Mouse (Mus musculus): Measurements from ENCODE around the gene Myrfl. TPM values are rescaled to one million over a fixed set of nuclear protein-coding genes. Genes with fewer than 3 reads are reported as not detected.

Myrfl gene
- polyA plus RNA-seq, 1 experiment from 2014 or later = 0.65 TPM

GRCm38 (mm10) chr10:116771215-116771935 is 125.3 kb downstream of the Myrfl start:
- H3K4me2 ChIP-seq (replicated peaks) = no peak overlapping the region
- H3K36me3 ChIP-seq = no peaks in the 10 kb centered on the region
- peaks cover 16% of the 10 kb centered on the region; the same call in 1 of the 2 replicates for H3K4me1 ChIP-seq
- H3K27ac ChIP-seq = no peak overlapping the region
- WGBS = 84% methylated on average over 21 of the region's 21 CpGs
- H3K27me3 ChIP-seq (replicated peaks) = no peaks in the 10 kb centered on the region
- H3K4me3 ChIP-seq = no peak overlapping the region
- ATAC-seq (ENCODE audit: low FRiP score, low read depth) = no peak
- no peaks in the 10 kb centered on the region for H3K9me3 ChIP-seq
- H3K9ac ChIP-seq = no peak overlapping the region

- Histone ChIP-seq H3K9me3 (no peaks in the 10 kb centered on the region), H3K4me3 (no peak overlapping the region), H3K27me3 (replicated peaks) (no peaks in the 10 kb centered on the region), H3K4me2 (replicated peaks) (no peak overlapping the region), H3K36me3 (no peaks in the 10 kb centered on the region), H3K27ac (no peak overlapping the region), H3K4me1 (0 out of 2 replicates have a peak, but pooled peaks cover 4% of the 10 kb centered on the region), H3K9ac (no peak overlapping the region)
- WGBS = 65% methylated on average over 13 of the region's 13 CpGs
- ATAC-seq (ENCODE audit: low FRiP score, low read depth) = no peak
These were observed 128.1 kb downstream of the Myrfl start for GRCm38 (mm10) chr10:116768642-116769041.

- WGBS = 85% methylated on average over 6 of the region's 6 CpGs
- no peak overlapping the region for H3K9ac ChIP-seq
These were observed 130.2 kb downstream of the Myrfl start for GRCm38 (mm10) chr10:116766525-116766924.

GRCm38 (mm10) chr10:116761476-116762068 is 135.1 kb downstream of the Myrfl start:
- no peak overlapping the region for H3K9ac ChIP-seq
- H3K9me3 ChIP-seq = no peaks in the 10 kb centered on the region
- H3K4me2 ChIP-seq (replicated peaks) = no peak overlapping the region
- WGBS = 58% methylated on average over 4 of the region's 4 CpGs
- no peaks in the 10 kb centered on the region for H3K27me3 ChIP-seq (replicated peaks)
- ATAC-seq (ENCODE audit: low FRiP score, low read depth) = no peak
- H3K27ac ChIP-seq = no peak overlapping the region
- 0 out of 2 replicates have a peak, but pooled peaks cover 4% of the 10 kb centered on the region for H3K4me1 ChIP-seq
- H3K36me3 ChIP-seq = no peaks in the 10 kb centered on the region
- no peak overlapping the region for H3K4me3 ChIP-seq

More at GRCm38 (mm10) chr10:116766525-116766924, 130.2 kb downstream of the Myrfl start:
- no peak for ATAC-seq (ENCODE audit: low FRiP score, low read depth)
- Histone ChIP-seq H3K27me3 (replicated peaks) (no peaks in the 10 kb centered on the region), H3K9me3 (no peaks in the 10 kb centered on the region), H3K4me3 (no peak overlapping the region), H3K36me3 (no peaks in the 10 kb centered on the region), H3K4me2 (replicated peaks) (no peak overlapping the region), H3K27ac (no peak overlapping the region), H3K4me1 (0 out of 2 replicates have a peak, but pooled peaks cover 4% of the 10 kb centered on the region)

GRCm38 (mm10) chr10:116760561-116760960 is 136.2 kb downstream of the Myrfl start:
- no peak overlapping the region for H3K9ac ChIP-seq

GRCm38 (mm10) chr10:116759816-116760215 is 136.9 kb downstream of the Myrfl start:
- ATAC-seq (ENCODE audit: low FRiP score, low read depth) = no peak
- Histone ChIP-seq H3K4me3 (no peak overlapping the region), H3K9me3 (no peaks in the 10 kb centered on the region), H3K4me2 (replicated peaks) (no peak overlapping the region), H3K9ac (no peak overlapping the region), H3K27ac (no peak overlapping the region), H3K27me3 (replicated peaks) (no peaks in the 10 kb centered on the region), H3K4me1 (peaks cover 11% of the 10 kb centered on the region; the same call in 1 of the 2 replicates), H3K36me3 (no peaks in the 10 kb centered on the region)
- 87% methylated on average over 4 of the region's 4 CpGs for WGBS

More at GRCm38 (mm10) chr10:116760561-116760960, 136.2 kb downstream of the Myrfl start:
- no peak for ATAC-seq (ENCODE audit: low FRiP score, low read depth)
- H3K4me3 ChIP-seq = no peak overlapping the region
- H3K36me3 ChIP-seq = no peaks in the 10 kb centered on the region
- no peaks in the 10 kb centered on the region for H3K27me3 ChIP-seq (replicated peaks)
- H3K9me3 ChIP-seq = no peaks in the 10 kb centered on the region
- H3K4me2 ChIP-seq (replicated peaks) = no peak overlapping the region
- peaks cover 11% of the 10 kb centered on the region; the same call in 1 of the 2 replicates for H3K4me1 ChIP-seq
- no peak overlapping the region for H3K27ac ChIP-seq
- 74% methylated on average over 14 of the region's 14 CpGs for WGBS

- Histone ChIP-seq H3K4me2 (replicated peaks) (no peak overlapping the region), H3K9me3 (no peaks in the 10 kb centered on the region), H3K27me3 (replicated peaks) (no peaks in the 10 kb centered on the region), H3K27ac (no peak overlapping the region), H3K4me1 (peaks cover 6% of the 10 kb centered on the region; the same call in 1 of the 2 replicates), H3K36me3 (no peaks in the 10 kb centered on the region), H3K4me3 (no peak overlapping the region), H3K9ac (no peak overlapping the region)
- 61% methylated on average over 10 of the region's 10 CpGs for WGBS
- no peak for ATAC-seq (ENCODE audit: low FRiP score, low read depth)
These were observed 140.7 kb downstream of the Myrfl start for GRCm38 (mm10) chr10:116755881-116756581.

- Histone ChIP-seq H3K4me2 (replicated peaks) (no peak overlapping the region), H3K4me1 (peaks cover 6% of the 10 kb centered on the region; the same call in 1 of the 2 replicates), H3K36me3 (no peaks in the 10 kb centered on the region), H3K4me3 (no peak overlapping the region), H3K27ac (no peak overlapping the region), H3K9ac (no peak overlapping the region), H3K27me3 (replicated peaks) (no peaks in the 10 kb centered on the region), H3K9me3 (no peaks in the 10 kb centered on the region)
- no peak for ATAC-seq (ENCODE audit: low FRiP score, low read depth)
- 90% methylated on average over 11 of the region's 11 CpGs for WGBS
These were observed 141.8 kb downstream of the Myrfl start for GRCm38 (mm10) chr10:116754940-116755339.

- Histone ChIP-seq H3K36me3 (no peaks in the 10 kb centered on the region), H3K27ac (no peak overlapping the region), H3K27me3 (replicated peaks) (no peaks in the 10 kb centered on the region), H3K9ac (no peak overlapping the region), H3K4me1 (0 out of 2 replicates have a peak, but pooled peaks cover 3% of the 10 kb centered on the region), H3K4me2 (replicated peaks) (no peak overlapping the region), H3K9me3 (no peaks in the 10 kb centered on the region), H3K4me3 (no peak overlapping the region)
- 91% methylated on average over 14 of the region's 14 CpGs for WGBS
- ATAC-seq (ENCODE audit: low FRiP score, low read depth) = no peak
These were observed 145.8 kb downstream of the Myrfl start for GRCm38 (mm10) chr10:116750895-116751294.

GRCm38 (mm10) chr10:116750062-116750461 is 146.7 kb downstream of the Myrfl start:
- WGBS = 73% methylated on average over 6 of the region's 6 CpGs
- Histone ChIP-seq H3K4me2 (replicated peaks) (no peak overlapping the region), H3K27me3 (replicated peaks) (no peaks in the 10 kb centered on the region), H3K4me1 (no peaks in the 10 kb centered on the region), H3K27ac (no peak overlapping the region), H3K36me3 (no peaks in the 10 kb centered on the region), H3K9me3 (no peaks in the 10 kb centered on the region), H3K9ac (no peak overlapping the region), H3K4me3 (no peak overlapping the region)
- no peak for ATAC-seq (ENCODE audit: low FRiP score, low read depth)

GRCm38 (mm10) chr10:116748681-116749080 is 148.0 kb downstream of the Myrfl start:
- WGBS = 70% methylated on average over 4 of the region's 4 CpGs
- no peaks in the 10 kb centered on the region for H3K27me3 ChIP-seq (replicated peaks)
- no peaks in the 10 kb centered on the region for H3K4me1 ChIP-seq
- no peak overlapping the region for H3K9ac ChIP-seq
- no peak for ATAC-seq (ENCODE audit: low FRiP score, low read depth)
- no peak overlapping the region for H3K4me2 ChIP-seq (replicated peaks)
- no peak overlapping the region for H3K27ac ChIP-seq
- no peak overlapping the region for H3K4me3 ChIP-seq
- no peaks in the 10 kb centered on the region for H3K36me3 ChIP-seq
- no peaks in the 10 kb centered on the region for H3K9me3 ChIP-seq
